Mouse (Mus musculus): ENCODE results near the gene Man2a1.

- no peak for TF ChIP-seq CTCF (IDR thresholded peaks at IDR 0.05; ENCODE audit: low read depth)
- TF ChIP-seq EP300 (IDR thresholded peaks at IDR 0.05; ENCODE audit: low read depth): no peak
Measured at GRCm38 (mm10) chr17:64681927-64682326, 81.4 kb downstream of the Man2a1 start.

Measured in liver, postnatal 0 days (tissue).